Mouse (Mus musculus) midbrain, embryonic 14.5 days (tissue): Measurements from ENCODE around the gene Apmap. TPM values are rescaled to one million over a fixed set of nuclear protein-coding genes. Genes with fewer than 3 reads are reported as not detected.

Experiments used
- ATAC-seq: fragments of 200-750 bp; cut with Nextera tagmentation; 2 replicates; pipeline ENCODE4 v1.8.0; 2017; ENCODE audit warnings: moderate number of reproducible peaks, moderate library complexity; ENCODE audit not compliant: low FRiP score, low TSS enrichment
- DNase-seq: peaks from one replicate; pipeline ENCODE4 v3.0.0-alpha.2; 2015
- H3K27ac ChIP-seq: fragments of 300-500 bp; sonication (generic); replicated peaks from 2 replicates; pipeline ENCODE4 v1.5.1; 2014; ENCODE audit warnings: mild to moderate bottlenecking, low read depth, low read length, moderate library complexity
- H3K27me3 ChIP-seq: fragments of 300-500 bp; sonication (generic); 2 replicates; pipeline ENCODE4 v1.6.1; 2014; ENCODE audit warnings: low read length, control low read depth, mixed read lengths; ENCODE audit not compliant: control insufficient read depth, insufficient read depth
- H3K36me3 ChIP-seq: fragments of 300-500 bp; sonication (generic); 2 replicates; pipeline ENCODE4 v1.6.1; 2014; ENCODE audit warnings: low read length, control low read depth; ENCODE audit not compliant: control insufficient read depth, insufficient read depth
- H3K4me1 ChIP-seq: fragments of 300-500 bp; sonication (generic); 2 replicates; pipeline ENCODE4 v1.6.1; 2014; ENCODE audit warnings: mild to moderate bottlenecking, antibody characterized with exemption, low read length, control low read depth; ENCODE audit not compliant: control insufficient read depth, insufficient read depth
- H3K4me2 ChIP-seq: fragments of 300-500 bp; sonication (generic); 2 replicates; pipeline ENCODE4 v1.6.1; 2014; ENCODE audit warnings: mild to moderate bottlenecking, low read length, moderate library complexity
- H3K4me3 ChIP-seq: fragments of 300-500 bp; sonication (generic); replicated peaks from 2 replicates; pipeline ENCODE4 v1.5.1; 2014; ENCODE audit warnings: low read depth, low read length
- H3K9ac ChIP-seq: fragments of 300-500 bp; sonication (generic); replicated peaks from 2 replicates; pipeline ENCODE4 v1.6.1; 2014; ENCODE audit warnings: mild to moderate bottlenecking, low read length, moderate library complexity
- H3K9me3 ChIP-seq: fragments of 300-500 bp; sonication (generic); 2 replicates; pipeline ENCODE4 v1.6.1; 2016; ENCODE audit warnings: low read length, control low read depth, mixed read lengths; ENCODE audit not compliant: control insufficient read depth
- WGBS: fragments of 180-500 bp; shearing (Covaris S2); extraction: QIAGEN DNeasy Blood & Tissue Kit; methylation state at CpG from one replicate; pipeline ENCODE4 v1.1.7; 2014; 5-methylcytosine and 5-hydroxymethylcytosine counted together
- polyA plus RNA-seq: library from polyadenylated mRNA; unstranded; fragments of >200 nt; fragmentation: Nextera tagmentation; extraction: Ambion mirVana; gene quantifications from 2 replicates; pipeline ENCODE4 v1.2.1, GENCODE M21; 2014

Gene Apmap
- polyA plus RNA-seq, 1 experiment from 2014 or later: 42.5 TPM

- WGBS: 94% methylated on average over 4 of the region's 4 CpGs
- H3K4me1 ChIP-seq: no peaks in the 10 kb centered on the region
- H3K4me3 ChIP-seq: no peak overlapping the region
- H3K36me3 ChIP-seq: peaks cover 28% of the 10 kb centered on the region
- no peak overlapping the region for H3K27ac ChIP-seq
- no peak for ATAC-seq
- no peak overlapping the region for H3K9ac ChIP-seq
- H3K9me3 ChIP-seq: no peaks in the 10 kb centered on the region
- H3K4me2 ChIP-seq: no peak overlapping the region
- DNase-seq: no peak
- H3K27me3 ChIP-seq: no peaks in the 10 kb centered on the region
These were observed 20.9 kb upstream of the Apmap start for GRCm38 (mm10) chr2:150629255-150629654.

GRCm38 (mm10) chr2:150627140-150627539, 18.8 kb upstream of the Apmap start:
- Histone ChIP-seq H3K9ac (no peak overlapping the region), H3K4me1 (no peaks in the 10 kb centered on the region), H3K4me3 (no peak overlapping the region), H3K36me3 (peaks cover 36% of the 10 kb centered on the region), H3K4me2 (no peak overlapping the region), H3K27ac (no peak overlapping the region), H3K27me3 (no peaks in the 10 kb centered on the region), H3K9me3 (no peaks in the 10 kb centered on the region)
- ATAC-seq (no peak), DNase-seq (no peak)
- WGBS: 80% methylated on average over 6 of the region's 6 CpGs

GRCm38 (mm10) chr2:150624926-150625325, 16.6 kb upstream of the Apmap start:
- DNase-seq: no peak
- H3K27me3 ChIP-seq: no peaks in the 10 kb centered on the region
- no peak overlapping the region for H3K27ac ChIP-seq
- H3K9me3 ChIP-seq: no peaks in the 10 kb centered on the region
- no peak overlapping the region for H3K4me2 ChIP-seq
- no peak overlapping the region for H3K9ac ChIP-seq
- peaks cover 38% of the 10 kb centered on the region for H3K36me3 ChIP-seq
- ATAC-seq: no peak
- WGBS: 94% methylated on average over 8 of the region's 8 CpGs
- no peak overlapping the region for H3K4me3 ChIP-seq
- H3K4me1 ChIP-seq: no peaks in the 10 kb centered on the region

GRCm38 (mm10) chr2:150623957-150624356, 15.6 kb upstream of the Apmap start:
- DNase-seq (no peak), ATAC-seq (no peak)
- H3K36me3 ChIP-seq: peaks cover 42% of the 10 kb centered on the region
- H3K27me3 ChIP-seq: no peaks in the 10 kb centered on the region
- no peak overlapping the region for H3K4me2 ChIP-seq
- no peaks in the 10 kb centered on the region for H3K9me3 ChIP-seq
- H3K9ac ChIP-seq: no peak overlapping the region
- 91% methylated on average over 3 of the region's 3 CpGs for WGBS
- H3K4me1 ChIP-seq: no peaks in the 10 kb centered on the region
- no peak overlapping the region for H3K4me3 ChIP-seq
- H3K27ac ChIP-seq: no peak overlapping the region

GRCm38 (mm10) chr2:150621698-150622097, 13.3 kb upstream of the Apmap start:
- ATAC-seq: no peak
- H3K9me3 ChIP-seq: no peaks in the 10 kb centered on the region
- no peak for DNase-seq
- H3K4me2 ChIP-seq: no peak overlapping the region
- WGBS: 73% methylated on average over 3 of the region's 3 CpGs
- H3K4me1 ChIP-seq: no peaks in the 10 kb centered on the region
- no peaks in the 10 kb centered on the region for H3K27me3 ChIP-seq
- no peak overlapping the region for H3K9ac ChIP-seq
- peaks cover 45% of the 10 kb centered on the region for H3K36me3 ChIP-seq
- H3K27ac ChIP-seq: no peak overlapping the region
- no peak overlapping the region for H3K4me3 ChIP-seq

- H3K4me3 ChIP-seq: no peak overlapping the region
- 84% methylated on average over 3 of the region's 3 CpGs for WGBS
- H3K36me3 ChIP-seq: no peaks in the 10 kb centered on the region
- no peaks in the 10 kb centered on the region for H3K27me3 ChIP-seq
- no peak overlapping the region for H3K4me2 ChIP-seq
- DNase-seq (no peak), ATAC-seq (no peak)
- peaks cover 9% of the 10 kb centered on the region for H3K4me1 ChIP-seq
- no peak overlapping the region for H3K9ac ChIP-seq
- no peaks in the 10 kb centered on the region for H3K9me3 ChIP-seq
- H3K27ac ChIP-seq: no peak overlapping the region
These were observed 1.7 kb upstream of the Apmap start for GRCm38 (mm10) chr2:150610097-150610496.

- 2% methylated on average over 10 of the region's 10 CpGs for WGBS
- Histone ChIP-seq H3K9me3 (no peaks in the 10 kb centered on the region), H3K27ac (0 out of 2 replicates have a peak overlapping the region, but pooled peaks have one; percentile 5), H3K9ac (peak overlapping the region; percentile 4), H3K4me1 (peaks cover 9% of the 10 kb centered on the region), H3K27me3 (no peaks in the 10 kb centered on the region), H3K36me3 (no peaks in the 10 kb centered on the region), H3K4me2 (peak overlapping the region; percentile 67), H3K4me3 (peak overlapping the region; percentile 80)
- ATAC-seq (peak; percentile 59), DNase-seq (peak; percentile 92)
These were observed 649 bp upstream of the Apmap start for GRCm38 (mm10) chr2:150608872-150609560.

GRCm38 (mm10) chr2:150607086-150607485, 1.3 kb downstream of the Apmap start:
- ATAC-seq: no peak
- H3K9ac ChIP-seq: no peak overlapping the region

GRCm38 (mm10) chr2:150604802-150605201, 3.6 kb downstream of the Apmap start:
- Histone ChIP-seq H3K4me3 (no peak overlapping the region), H3K36me3 (no peaks in the 10 kb centered on the region), H3K4me2 (no peak overlapping the region), H3K9me3 (no peaks in the 10 kb centered on the region), H3K9ac (no peak overlapping the region), H3K4me1 (peaks cover 9% of the 10 kb centered on the region), H3K27me3 (no peaks in the 10 kb centered on the region), H3K27ac (no peak overlapping the region)
- WGBS: 93% methylated on average over 2 of the region's 2 CpGs
- DNase-seq: no peak
- ATAC-seq: no peak

More at GRCm38 (mm10) chr2:150607086-150607485, 1.3 kb downstream of the Apmap start:
- Histone ChIP-seq H3K9me3 (no peaks in the 10 kb centered on the region), H3K4me1 (peaks cover 9% of the 10 kb centered on the region), H3K27me3 (no peaks in the 10 kb centered on the region), H3K27ac (no peak overlapping the region), H3K4me2 (peak overlapping the region; percentile 67), H3K36me3 (no peaks in the 10 kb centered on the region), H3K4me3 (peak overlapping the region; percentile 80; the same call in 1 of the 2 replicates)
- DNase-seq: no peak
- 74% methylated on average over 1 of the region's 1 CpGs for WGBS
